Mouse (Mus musculus) monocyte, adult 59 days (primary cell): ENCODE measurements around the gene Coro6. TPM values are rescaled to one million over a fixed set of nuclear protein-coding genes. Genes with fewer than 3 reads are reported as not detected.

Experiments
- total RNA-seq, 2 experiments: library from RNA; stranded (reverse); gene quantifications; one replicate each; pipeline ENCODE4 v1.2.4; 2023

Coro6 gene
- 1 to 10 TPM; 1.1 to 1.8 TPM for total RNA-seq

GRCm38 (mm10) chr11:77462283-77463100 is at the start of gene Coro6:
Gene Coro6 (plus strand): TSS chr11:77462411.

GRCm38 (mm10) chr11:77489591-77490235 is 27.5 kb downstream of the Coro6 start, which contains the start of gene Ankrd13b:
Gene Ankrd13b (minus strand): TSS chr11:77489678.

GRCm38 (mm10) chr11:77493512-77494343 is 31.5 kb downstream of the Coro6 start, which contains the start of gene Git1:
Gene Git1 (plus strand): TSS chr11:77493562.

GRCm38 (mm10) chr11:77514832-77515636 is 52.8 kb downstream of the Coro6 start, which contains the start of gene Abhd15:
Gene Abhd15 (plus strand): TSS chr11:77515121.

GRCm38 (mm10) chr11:77515637-77516552 is 53.7 kb downstream of the Coro6 start, which contains the start of gene Trp53i13:
Gene Trp53i13 (minus strand): TSS chr11:77515980.

GRCm38 (mm10) chr11:77519043-77519442 is 56.8 kb downstream of the Coro6 start, which contains the start of gene Gm10392:
Gene Gm10392 (minus strand): TSS chr11:77519198.

Other genes with a start within 250 kb of the Coro6 start
- 100 to 1,000 TPM; 293 to 312 TPM for gene Ssh2, start 246.1 kb upstream of the Coro6 start, total RNA-seq
- 1 to 10 TPM; 2.9 to 3.9 TPM for gene Ankrd13b, start 27.3 kb downstream of the Coro6 start, total RNA-seq
- 10 to 100 TPM; 35.3 to 41.8 TPM for gene Git1, start 31.2 kb downstream of the Coro6 start, total RNA-seq
- gene Abhd15, start 52.7 kb downstream of the Coro6 start, total RNA-seq: 10 to 100 TPM; 15.6 to 17.3 TPM
- gene Trp53i13, start 53.6 kb downstream of the Coro6 start, total RNA-seq: 1 to 10 TPM; 4.3 to 4.4 TPM
- gene Gm10392, start 56.8 kb downstream of the Coro6 start, total RNA-seq: under 1 TPM in 1 of 2 experiments, not detected in 1; 0.30 TPM
- gene Taok1, start 145.4 kb downstream of the Coro6 start, total RNA-seq: 10 to 100 TPM; 49.4 to 50.7 TPM
- gene Nufip2, start 223.7 kb downstream of the Coro6 start, total RNA-seq: 100 to 1,000 TPM; 119 to 127 TPM